Mouse (Mus musculus) brain, embryonic 14.5 days (tissue): ENCODE results near the gene Kcnh3.
A peak's percentile ranks its signal among the peaks of the same experiment; 100 is the strongest.

Source experiments
- CTCF ChIP-seq: fragments of 200-500 bp; IDR thresholded peaks from 2 replicates; pipeline ENCODE4 v1.5.1; 2012; ENCODE audit warnings: inconsistent platforms, mild to moderate bottlenecking, moderate library complexity, borderline replicate concordance; ENCODE audit not compliant: insufficient read depth, insufficient read length; ENCODE audit errors: extremely low read depth
- POLR2A ChIP-seq: fragments of 200-500 bp; IDR thresholded peaks from 2 replicates; pipeline ENCODE4 v1.6.1; 2012; ENCODE audit warnings: mild to moderate bottlenecking, inconsistent platforms, borderline replicate concordance; ENCODE audit not compliant: poor library complexity, insufficient read depth, insufficient read length, severe bottlenecking; ENCODE audit errors: extremely low read depth

GRCm38 (mm10) chr15:99198761-99199160 is 25.9 kb upstream of the Kcnh3 start:
- TF ChIP-seq CTCF (peak; percentile 46; the same call in 1 of the 2 replicates), POLR2A (no peak)
